Mouse (Mus musculus): ENCODE measurements at regions not wholly inside any gene's neighbourhood (a gene's known extent, or its start where the extent isn't known, plus 50 kb on each side); places are given as distances from the start of the nearest gene placed in this dataset.

DNA sequence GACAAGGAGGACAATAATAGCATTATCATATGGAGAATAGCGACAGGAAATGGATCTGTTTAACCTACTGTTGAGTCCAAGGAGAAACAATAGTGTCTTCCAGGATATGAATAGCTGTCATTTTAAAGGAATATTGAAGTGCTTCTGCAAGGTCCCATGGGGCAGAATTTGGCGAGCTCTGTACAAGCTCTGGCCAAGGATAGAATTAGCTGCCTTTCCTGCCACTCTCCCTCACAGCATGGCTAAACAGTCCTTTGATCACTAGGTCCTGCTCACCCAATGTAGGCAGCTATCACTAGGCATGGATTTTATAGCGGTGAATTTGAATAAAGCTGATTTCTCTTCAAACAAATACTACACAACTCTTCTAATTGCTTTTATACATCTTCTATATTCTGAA, 74.2 kb upstream of the Map3k7 start:
- TF ChIP-seq CTCF (IDR thresholded peaks at IDR 0.05; ENCODE audit: low read depth, low read length), result no peak
- no peak for TF ChIP-seq GATA2 (IDR thresholded peaks at IDR 0.05; ENCODE audit: borderline replicate concordance, low read depth, low read length)
